Mouse (Mus musculus): Measurements from ENCODE around the gene Bex6. TPM values are rescaled to one million over a fixed set of nuclear protein-coding genes. Genes with fewer than 3 reads are reported as not detected.

The Bex6 gene
- not detected for polyA plus RNA-seq (2014; fragmentation: Illumina TruSeq; extraction: RNeasy Lipid Tissue Mini Kit (QIAGEN cat#74804); ENCODE audit: low replicate concordance)

GRCm38 (mm10) chr16:32179333-32179901 is at the start of gene Bex6:
Bex6 (plus strand) TSS chr16:32179823.

DNA sequence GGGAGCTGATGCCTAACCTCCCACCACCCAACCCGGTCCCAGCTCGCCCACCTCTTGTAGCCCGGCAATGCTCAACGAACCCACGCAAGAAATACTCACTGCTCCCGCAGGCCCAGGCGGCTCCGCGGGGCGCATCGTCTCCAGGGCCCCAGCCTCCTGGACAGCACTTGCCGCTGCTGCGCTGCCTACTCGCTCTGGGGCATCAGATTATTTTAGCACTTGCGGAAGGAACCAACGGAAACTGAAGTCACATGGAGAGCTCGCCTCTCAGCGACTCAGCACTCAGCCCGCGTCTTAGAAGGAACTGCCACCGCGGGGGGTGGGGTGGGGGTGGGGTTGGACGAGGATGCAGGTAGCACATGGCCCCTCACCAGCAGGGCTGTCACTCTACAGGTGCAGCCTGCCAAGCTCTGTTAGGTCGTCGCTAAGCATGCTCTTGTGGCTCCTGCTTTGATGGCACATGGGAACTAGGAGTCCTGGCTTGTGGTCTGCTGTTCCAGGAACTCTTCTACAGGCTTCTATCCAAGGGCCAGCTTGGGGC is 14.3 kb upstream of the Bex6 start, which contains the start of gene Nrros:
Nrros (minus strand) TSS at position 314 of the 541 bp plus-strand sequence.

Other genes starting within 250 kb of the Bex6 start
- not detected for gene Pigz, start 246.0 kb upstream of the Bex6 start, polyA plus RNA-seq (2014; fragmentation: Illumina TruSeq; extraction: RNeasy Lipid Tissue Mini Kit (QIAGEN cat#74804); ENCODE audit: low replicate concordance)
- gene 0610012G03Rik, start 231.3 kb upstream of the Bex6 start, polyA plus RNA-seq (2014; fragmentation: Illumina TruSeq; extraction: RNeasy Lipid Tissue Mini Kit (QIAGEN cat#74804); ENCODE audit: low replicate concordance): 3.0 TPM
- 29.0 TPM for gene Ncbp2, start 231.3 kb upstream of the Bex6 start, polyA plus RNA-seq (2014; fragmentation: Illumina TruSeq; extraction: RNeasy Lipid Tissue Mini Kit (QIAGEN cat#74804); ENCODE audit: low replicate concordance)
- 24.7 TPM for gene Senp5, start 176.5 kb upstream of the Bex6 start, polyA plus RNA-seq (2014; fragmentation: Illumina TruSeq; extraction: RNeasy Lipid Tissue Mini Kit (QIAGEN cat#74804); ENCODE audit: low replicate concordance)
- gene Pak2, start 100.5 kb upstream of the Bex6 start, polyA plus RNA-seq (2014; fragmentation: Illumina TruSeq; extraction: RNeasy Lipid Tissue Mini Kit (QIAGEN cat#74804); ENCODE audit: low replicate concordance): 72.8 TPM
- 72.9 TPM for gene Pigx, start 80.1 kb upstream of the Bex6 start, polyA plus RNA-seq (2014; fragmentation: Illumina TruSeq; extraction: RNeasy Lipid Tissue Mini Kit (QIAGEN cat#74804); ENCODE audit: low replicate concordance)
- gene Cep19, start 80.0 kb upstream of the Bex6 start, polyA plus RNA-seq (2014; fragmentation: Illumina TruSeq; extraction: RNeasy Lipid Tissue Mini Kit (QIAGEN cat#74804); ENCODE audit: low replicate concordance): 24.2 TPM
- gene Nrros, start 14.2 kb upstream of the Bex6 start, polyA plus RNA-seq (2014; fragmentation: Illumina TruSeq; extraction: RNeasy Lipid Tissue Mini Kit (QIAGEN cat#74804); ENCODE audit: low replicate concordance): 0.89 TPM
- gene Fbxo45, start 67.3 kb downstream of the Bex6 start, polyA plus RNA-seq (2014; fragmentation: Illumina TruSeq; extraction: RNeasy Lipid Tissue Mini Kit (QIAGEN cat#74804); ENCODE audit: low replicate concordance): 21.9 TPM
- gene Wdr53, start 67.4 kb downstream of the Bex6 start, polyA plus RNA-seq (2014; fragmentation: Illumina TruSeq; extraction: RNeasy Lipid Tissue Mini Kit (QIAGEN cat#74804); ENCODE audit: low replicate concordance): 2.0 TPM
- not detected for gene Smco1, start 91.6 kb downstream of the Bex6 start, polyA plus RNA-seq (2014; fragmentation: Illumina TruSeq; extraction: RNeasy Lipid Tissue Mini Kit (QIAGEN cat#74804); ENCODE audit: low replicate concordance)
- 31.9 TPM for gene Rnf168, start 97.6 kb downstream of the Bex6 start, polyA plus RNA-seq (2014; fragmentation: Illumina TruSeq; extraction: RNeasy Lipid Tissue Mini Kit (QIAGEN cat#74804); ENCODE audit: low replicate concordance)
- 23.9 TPM for gene Ubxn7, start 152.4 kb downstream of the Bex6 start, polyA plus RNA-seq (2014; fragmentation: Illumina TruSeq; extraction: RNeasy Lipid Tissue Mini Kit (QIAGEN cat#74804); ENCODE audit: low replicate concordance)
- not detected for gene Tm4sf19, start 220.7 kb downstream of the Bex6 start, polyA plus RNA-seq (2014; fragmentation: Illumina TruSeq; extraction: RNeasy Lipid Tissue Mini Kit (QIAGEN cat#74804); ENCODE audit: low replicate concordance)
- gene Tctex1d2, start 239.9 kb downstream of the Bex6 start, polyA plus RNA-seq (2014; fragmentation: Illumina TruSeq; extraction: RNeasy Lipid Tissue Mini Kit (QIAGEN cat#74804); ENCODE audit: low replicate concordance): 23.1 TPM

All from small intestine, adult 10 weeks (tissue).